ENCODE assay signal across 12 mouse cellular contexts in the genomic region with DNA sequence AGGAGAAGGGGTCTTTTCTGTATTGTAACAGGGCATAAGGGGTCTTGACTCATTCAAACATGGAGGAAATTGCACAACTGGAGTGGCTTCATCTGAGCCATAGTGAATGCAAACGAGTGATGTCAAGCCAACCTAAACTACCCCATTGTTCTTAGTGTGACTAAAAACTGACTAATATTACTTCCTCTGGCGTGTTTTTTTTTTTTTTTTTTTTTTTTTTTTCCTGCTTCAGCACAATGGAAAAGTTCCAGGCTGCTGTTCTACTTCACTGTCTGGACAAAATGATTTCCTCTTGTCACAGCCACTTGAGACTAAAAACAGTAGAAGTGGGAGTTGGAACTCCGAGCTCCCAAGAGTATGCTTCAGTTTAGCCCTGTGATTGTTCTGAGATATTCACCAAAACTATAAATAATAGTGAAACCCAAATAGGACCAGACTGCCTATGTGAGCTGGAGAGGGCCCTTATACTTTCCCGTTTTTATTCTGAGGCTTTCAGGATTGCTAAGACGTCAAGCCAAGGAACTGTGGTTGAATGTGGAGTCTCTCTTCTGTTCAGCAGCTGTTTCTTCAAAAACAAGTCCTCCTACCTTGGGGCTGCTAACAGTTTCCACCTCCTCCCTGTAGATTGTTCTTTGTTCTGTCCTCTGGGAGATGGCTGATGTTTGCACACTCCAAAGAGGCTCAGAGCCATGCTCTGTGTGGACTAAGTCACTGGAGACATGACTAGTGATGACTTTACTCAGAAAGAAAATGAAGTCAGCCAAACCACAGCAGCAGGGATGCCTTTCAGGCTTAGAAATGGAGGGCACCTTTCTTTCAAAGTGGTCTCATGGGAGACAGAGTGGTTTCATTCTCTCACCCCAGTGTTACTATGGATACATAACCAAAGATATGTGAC.
A peak's percentile ranks its signal among the peaks of the same experiment; 100 is the strongest.
DNase-seq lines count a peak whose midpoint lies in the region; ATAC-seq and TF ChIP-seq lines count a peak whose summit lies in the region.
"Had no signal": no experiment of that assay in that cellular context is flagged by ENCODE, and none has a peak within 500 bp of the region (broad histone marks: within the 10 kb centered on the region; RNA-seq: fewer than 3 reads in every experiment).

No protein-coding gene starts in this region.

- peak; percentile 32 for DNase-seq in kidney, postnatal 14 days
- no peak for DNase-seq in kidney, adult 8-10 months
- no peak for DNase-seq in layer of hippocampus, adult 2 months (ENCODE audit: low spot score in 2 of 2)
- DNase-seq in adrenal gland, postnatal 10 days = no peak
- DNase-seq: cerebellum, adult 11 months had no signal

- peak overlapping the region; percentile 90 for H3K27ac ChIP-seq in bone marrow macrophage, adult 2 months (ENCODE audit: insufficient read depth, low read depth, low read length)
- H3K27ac ChIP-seq in heart, embryonic 12.5 days (ENCODE audit: poor library complexity, severe bottlenecking) = peak overlapping the region; percentile 63
- no peak overlapping the region for H3K27ac ChIP-seq in layer of hippocampus, adult 2 months
- H3K27ac ChIP-seq: hindbrain, embryonic 12.5 days; limb, embryonic 12.5 days; midbrain, embryonic 10.5 days; neural tube, embryonic 13.5 days had no signal

- 40% methylated on average over 5 of the region's 5 CpGs for WGBS in heart, embryonic 12.5 days

- no peak for TF ChIP-seq CTCF in bone marrow macrophage, adult 2 months (IDR thresholded peaks at IDR 0.05; ENCODE audit: low read depth, low read length)
- no peak for TF ChIP-seq CTCF in layer of hippocampus, adult 2 months (conservative IDR thresholded peaks at IDR 0.05)

- peaks cover 50% of the 10 kb centered on the region for H3K4me1 ChIP-seq in bone marrow macrophage, adult 2 months (ENCODE audit: control insufficient read depth, insufficient read depth, low read length)
- H3K4me1 ChIP-seq in heart, embryonic 12.5 days (replicated peaks) = peaks cover 8% of the 10 kb centered on the region; the same call in 1 of the 2 replicates
- H3K4me1 ChIP-seq: limb, embryonic 12.5 days had no signal

- no peak overlapping the region for H3K4me2 ChIP-seq in heart, embryonic 12.5 days
- H3K4me2 ChIP-seq: hindbrain, embryonic 12.5 days; limb, embryonic 12.5 days; neural tube, embryonic 13.5 days had no signal

- H3K9ac ChIP-seq in heart, embryonic 12.5 days = no peak overlapping the region
- H3K9ac ChIP-seq: hindbrain, embryonic 12.5 days; limb, embryonic 12.5 days; neural tube, embryonic 13.5 days had no signal

- H3K4me3 ChIP-seq in bone marrow macrophage, adult 2 months (ENCODE audit: insufficient read depth, low read length) = no peak overlapping the region
- no peak overlapping the region for H3K4me3 ChIP-seq in heart, embryonic 12.5 days
- H3K4me3 ChIP-seq in layer of hippocampus, adult 2 months = no peak overlapping the region
- H3K4me3 ChIP-seq: hindbrain, embryonic 12.5 days; limb, embryonic 12.5 days; midbrain, embryonic 10.5 days; neural tube, embryonic 13.5 days had no signal

- TF ChIP-seq POLR2A in bone marrow macrophage, adult 2 months (IDR thresholded peaks at IDR 0.05; ENCODE audit: borderline replicate concordance, low read depth, low read length) = no peak

- H3K9me3 ChIP-seq in heart, embryonic 12.5 days (replicated peaks) = no peaks in the 10 kb centered on the region
- H3K9me3 ChIP-seq: hindbrain, embryonic 12.5 days; limb, embryonic 12.5 days; midbrain, embryonic 10.5 days; neural tube, embryonic 13.5 days had no signal

- no peaks in the 10 kb centered on the region for H3K36me3 ChIP-seq in heart, embryonic 12.5 days
- H3K36me3 ChIP-seq: hindbrain, embryonic 12.5 days; limb, embryonic 12.5 days; midbrain, embryonic 10.5 days; neural tube, embryonic 13.5 days had no signal

- no peaks in the 10 kb centered on the region for H3K27me3 ChIP-seq in heart, embryonic 12.5 days (replicated peaks)
- H3K27me3 ChIP-seq: hindbrain, embryonic 12.5 days; limb, embryonic 12.5 days had no signal

- peak; percentile 36; the same call in 1 of the 2 replicates for ATAC-seq in heart, embryonic 12.5 days (ENCODE audit: insufficient number of reproducible peaks, low FRiP score)
- peak; percentile 55; the same call in 1 of the 2 replicates for ATAC-seq in megakaryocyte progenitor cell, adult 5-6 weeks (replicated peaks; ENCODE audit: poor library complexity)
